Mouse (Mus musculus) heart, postnatal 10 days (tissue): ENCODE data around the gene Olfr1341. TPM values are rescaled to one million over a fixed set of nuclear protein-coding genes. Genes with fewer than 3 reads are reported as not detected.

ENCODE experiments used
- DNase-seq, 2 experiments: peaks; one replicate each; pipeline ENCODE4 v3.0.0; 2021
- intact Hi-C: fragments of 180-260 bp; cut with DNase I; formaldehyde crosslinking; loops from one replicate; pipeline ENCODE4 v1.15.1; 2025
- total RNA-seq, 2 experiments: library from RNA; stranded (reverse); gene quantifications; 2 replicates each; pipeline ENCODE4 v1.2.3; 2021

The Olfr1341 gene
- total RNA-seq, result not detected

DNA sequence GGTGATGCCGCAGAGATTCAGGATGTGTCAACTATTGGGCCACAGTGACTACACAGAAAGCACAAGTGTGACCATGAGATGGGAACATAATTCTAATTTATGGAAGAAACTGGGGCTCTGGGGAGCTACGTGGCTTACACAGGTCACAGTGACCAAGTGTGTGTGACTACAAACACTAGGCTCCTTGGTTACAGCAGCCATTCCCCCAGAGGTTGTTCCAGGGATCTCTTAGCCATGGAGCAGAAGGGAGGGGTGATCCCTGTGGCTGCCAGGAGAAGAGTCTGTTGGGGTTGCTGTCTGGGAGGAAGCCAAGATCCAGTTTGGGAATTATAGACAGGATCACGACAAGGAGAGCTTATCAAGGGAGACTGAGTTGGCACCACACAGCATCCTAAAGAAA lies at the start of gene Olfr1341:
Olfr1341 (plus strand) TSS at position 301 of the 400 bp plus-strand sequence.
- intact Hi-C loops, result no loop called here
- no peak for DNase-seq

DNA sequence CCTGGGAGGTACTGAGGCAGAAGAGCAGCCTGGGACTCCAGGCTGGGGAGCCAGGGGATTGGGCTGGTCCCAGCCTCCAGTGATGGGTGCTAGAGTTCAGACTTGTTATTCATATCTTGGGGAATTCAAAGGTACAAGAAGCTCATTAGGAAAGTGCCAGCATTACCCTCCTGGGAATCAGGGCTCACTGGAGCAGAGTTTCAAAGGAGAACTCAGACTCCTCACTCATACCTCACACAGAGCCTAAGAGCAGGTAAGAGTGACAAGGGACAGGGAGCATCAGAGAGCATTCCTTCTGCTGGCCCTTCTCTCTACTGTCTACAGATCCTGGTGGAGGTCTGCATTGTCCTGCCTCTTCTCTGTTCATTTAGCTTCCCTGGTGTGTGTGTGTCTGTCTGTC lies 44.7 kb upstream of the Olfr1341 start, which contains the start of gene Olfr62:
Olfr62 (plus strand) TSS at position 301 of the 400 bp plus-strand sequence.
- DNase-seq, result no peak
- intact Hi-C loops, result no loop called here

DNA sequence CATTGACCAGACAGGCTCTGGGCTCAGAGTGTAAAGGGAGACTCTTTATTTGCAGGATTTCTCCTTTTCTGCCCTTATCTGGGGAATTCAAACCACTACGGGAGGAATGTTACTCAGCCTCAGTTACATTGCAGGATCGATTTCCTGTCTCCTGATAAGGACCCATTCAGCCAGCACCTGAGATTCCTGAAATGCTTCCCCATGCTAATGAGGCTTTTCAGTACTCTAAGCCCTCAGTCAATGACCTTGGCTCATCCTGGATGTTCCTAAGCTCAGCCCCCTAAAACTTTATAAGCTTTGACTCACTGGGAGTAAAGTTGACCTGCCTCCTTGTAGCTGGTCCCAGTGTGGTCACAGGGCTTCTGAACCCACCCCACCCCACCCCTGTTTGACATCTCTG lies 16.2 kb upstream of the Olfr1341 start:
- no peak for DNase-seq
- intact Hi-C loops, result no loop called here

DNA sequence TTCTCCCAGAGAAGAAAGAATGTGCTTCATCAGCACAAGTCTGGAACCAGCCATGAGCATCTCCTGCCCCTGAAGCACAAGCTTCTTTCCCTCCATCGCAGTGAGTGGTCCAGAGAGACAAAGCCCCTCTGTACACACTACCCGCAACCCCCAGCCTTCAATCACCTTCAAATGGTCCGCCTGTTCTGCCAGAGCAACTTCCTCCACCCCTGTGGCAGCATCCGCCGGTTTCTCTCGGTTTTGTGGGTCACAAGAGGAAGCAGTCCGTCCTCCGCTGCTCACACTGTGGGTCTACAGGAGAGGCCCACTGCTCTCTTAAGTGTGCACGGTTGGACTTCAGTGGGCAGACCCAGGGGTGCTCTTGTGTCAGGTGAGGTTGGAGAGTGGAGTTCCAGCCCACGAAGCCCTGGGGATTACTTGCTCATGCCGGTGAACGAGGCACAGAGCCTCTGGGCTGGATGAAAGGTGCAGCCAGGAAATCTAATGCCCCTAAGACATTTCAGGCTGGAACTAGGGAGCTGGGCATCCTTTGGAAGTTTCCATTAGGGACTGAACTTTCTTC lies 10.8 kb upstream of the Olfr1341 start, which contains the start of gene Olfr1342:
Olfr1342 (minus strand) TSS at position 345 of the 562 bp plus-strand sequence.
- intact Hi-C loops, result no loop called here
- DNase-seq, result no peak

DNA sequence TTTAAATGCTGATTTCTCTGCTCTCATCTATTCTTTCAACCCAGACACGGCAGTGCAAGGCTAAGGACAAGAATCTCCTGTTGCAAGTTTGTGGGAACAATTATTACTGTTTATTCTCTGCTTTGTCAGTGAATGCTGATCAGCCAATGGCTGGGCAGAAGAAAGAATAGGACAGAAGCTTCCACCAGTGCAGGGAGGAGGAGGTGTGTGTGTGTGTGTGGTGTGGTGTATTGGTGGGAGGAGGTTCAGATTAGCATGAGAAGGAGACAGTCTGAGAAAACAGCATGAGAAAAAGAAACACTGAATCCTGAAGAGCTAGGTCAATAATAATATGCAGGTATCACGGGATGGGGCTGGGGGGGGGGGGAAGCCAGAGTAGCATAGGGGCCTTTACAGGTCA lies 9.5 kb upstream of the Olfr1341 start:
- intact Hi-C loops, result no loop called here
- no peak for DNase-seq

DNA sequence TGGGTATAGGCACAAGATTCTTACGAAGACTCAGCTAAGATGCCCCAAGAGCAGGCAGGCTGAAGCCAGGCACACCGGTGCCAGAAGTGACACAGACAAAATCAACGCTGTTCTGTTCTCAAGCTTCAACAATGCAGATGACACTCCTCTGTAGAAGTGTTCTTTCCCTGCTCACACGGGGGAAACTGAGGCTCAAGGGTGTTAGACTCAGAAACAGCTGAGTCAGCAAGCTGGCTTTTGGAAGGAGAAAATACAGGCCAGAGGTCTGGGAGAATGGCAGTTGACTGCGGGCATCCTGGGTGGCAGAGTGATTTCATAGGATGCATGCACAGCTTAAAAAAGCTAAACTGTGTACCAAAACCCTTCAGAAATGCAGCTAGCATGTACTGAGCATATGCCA lies 4.8 kb downstream of the Olfr1341 start:
- no peak for DNase-seq

DNA sequence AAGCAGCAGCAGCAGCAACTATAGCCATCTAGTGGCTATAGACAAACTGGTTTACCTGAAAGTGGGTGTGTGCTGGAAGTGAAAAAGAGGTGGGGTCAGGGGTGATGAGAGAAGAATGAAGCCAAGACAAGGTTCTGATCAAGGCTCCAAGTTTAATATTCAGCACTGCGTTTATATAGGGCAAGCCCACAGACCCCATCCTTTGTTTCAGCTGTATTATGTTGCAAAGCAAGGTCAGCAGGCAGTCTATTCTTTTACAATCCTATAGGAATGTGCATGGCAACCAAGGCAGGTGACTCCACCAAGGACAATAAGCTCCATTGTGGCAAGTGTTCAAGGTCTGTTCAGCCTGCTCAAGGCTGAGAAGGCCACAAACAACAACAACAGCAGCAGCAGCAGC lies 8.3 kb downstream of the Olfr1341 start:
- DNase-seq, result no peak
- intact Hi-C loops, result no loop called here

More for the DNA sequence above, 4.8 kb downstream of the Olfr1341 start:
- intact Hi-C loops, result no loop called here

DNA sequence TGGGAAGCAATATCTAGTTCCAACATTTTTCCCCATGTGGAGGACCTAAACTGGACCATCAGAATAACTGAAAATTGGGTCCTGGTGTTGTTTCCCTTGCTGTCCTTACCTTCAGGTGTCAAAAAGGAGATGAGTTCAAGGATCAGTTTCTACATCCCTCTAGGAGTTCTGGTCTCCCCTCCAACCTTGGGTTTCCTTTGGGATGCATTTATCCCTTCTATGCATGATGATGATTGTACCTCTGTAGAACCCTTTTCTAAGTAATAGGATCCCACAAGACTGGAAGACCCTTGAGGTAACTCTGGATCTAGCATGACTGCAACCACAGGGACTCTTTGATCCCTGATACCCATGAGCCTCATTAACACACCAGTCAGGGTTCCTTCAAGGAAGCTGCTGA lies 16.5 kb downstream of the Olfr1341 start, which contains the start of gene Olfr1340:
Olfr1340 (plus strand) TSS at position 301 of the 400 bp plus-strand sequence.
- intact Hi-C loops, result no loop called here

DNA sequence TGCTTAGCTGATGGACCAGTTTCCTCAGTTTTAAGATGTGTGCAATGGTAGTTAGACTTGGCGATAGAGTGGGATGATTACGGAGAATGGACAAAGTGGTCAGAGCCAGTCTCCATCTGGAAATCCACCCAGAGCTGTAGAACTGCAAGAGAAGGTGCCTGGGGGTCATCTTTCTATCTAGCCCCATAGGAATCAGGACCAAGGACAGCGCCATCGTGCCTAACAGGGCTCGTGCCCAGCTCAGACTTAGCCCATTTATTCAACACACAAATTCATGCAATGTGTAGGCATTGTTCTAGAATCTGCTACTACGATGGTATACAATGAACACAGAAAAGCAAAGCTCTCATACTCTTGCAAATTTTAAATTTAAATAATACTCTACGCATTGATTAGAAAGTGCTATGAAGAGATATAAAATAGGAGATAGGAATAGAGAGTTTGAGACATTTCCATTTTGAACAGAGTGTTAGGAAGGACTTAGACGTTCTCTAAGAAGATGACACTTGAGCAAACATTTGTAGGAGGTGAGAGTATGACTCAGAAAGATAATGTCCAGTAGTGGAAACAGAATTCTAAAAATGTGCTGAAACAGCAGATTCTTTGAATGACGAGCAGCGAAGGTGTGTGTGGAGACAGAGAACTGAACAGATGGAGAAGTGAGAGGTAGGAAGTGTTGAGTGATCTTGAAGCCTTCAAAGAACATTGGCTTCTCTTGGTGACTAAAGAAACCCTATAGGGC lies 18.6 kb downstream of the Olfr1341 start:
- DNase-seq, result peak; percentile 6 to 34
- intact Hi-C loops, result no loop called here

More for the DNA sequence above, 16.5 kb downstream of the Olfr1341 start, which contains the start of gene Olfr1340:
- no peak for DNase-seq

DNA sequence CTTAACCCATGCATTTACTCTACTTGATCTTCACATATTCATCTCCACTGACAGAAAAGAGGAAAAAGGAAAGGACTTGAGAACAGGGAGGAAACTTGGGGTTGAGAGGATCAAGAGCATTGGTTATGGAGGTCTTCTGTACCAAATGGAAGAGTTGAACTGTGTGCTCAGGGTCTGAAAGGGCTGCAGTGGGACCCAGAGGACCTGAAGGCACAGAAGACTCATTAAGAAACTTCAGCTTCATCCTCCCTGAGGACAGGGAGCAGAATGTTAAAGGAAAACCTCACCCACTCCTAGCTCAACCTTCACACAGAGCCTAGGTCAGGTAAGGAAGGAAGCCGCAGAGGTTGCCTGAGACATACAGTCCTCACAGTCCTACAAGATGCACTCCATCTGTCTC lies 28.6 kb downstream of the Olfr1341 start, which contains the start of gene Olfr1339:
Olfr1339 (plus strand) TSS at position 301 of the 400 bp plus-strand sequence.
- DNase-seq, result no peak
- intact Hi-C loops, result no loop called here

DNA sequence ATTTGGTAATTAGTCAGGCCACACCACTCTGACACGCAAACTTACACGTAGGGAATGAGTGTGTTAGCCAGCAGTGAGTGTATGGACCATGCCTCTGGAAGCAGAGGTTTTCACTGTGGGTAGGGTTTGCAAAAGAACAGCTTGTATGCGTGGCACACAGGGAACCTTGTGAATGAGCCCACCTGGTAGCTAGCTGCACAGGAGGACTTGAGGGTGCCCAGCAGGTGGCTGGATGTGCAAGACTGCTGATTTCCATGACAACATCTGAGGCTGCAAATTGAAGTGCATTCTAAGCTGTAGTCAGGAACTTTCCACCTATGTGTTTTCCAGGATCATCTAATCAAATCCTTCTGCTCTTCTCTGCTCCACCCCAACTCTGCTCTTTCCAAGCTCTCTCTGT lies 36.3 kb downstream of the Olfr1341 start:
- intact Hi-C loops, result no loop called here

DNA sequence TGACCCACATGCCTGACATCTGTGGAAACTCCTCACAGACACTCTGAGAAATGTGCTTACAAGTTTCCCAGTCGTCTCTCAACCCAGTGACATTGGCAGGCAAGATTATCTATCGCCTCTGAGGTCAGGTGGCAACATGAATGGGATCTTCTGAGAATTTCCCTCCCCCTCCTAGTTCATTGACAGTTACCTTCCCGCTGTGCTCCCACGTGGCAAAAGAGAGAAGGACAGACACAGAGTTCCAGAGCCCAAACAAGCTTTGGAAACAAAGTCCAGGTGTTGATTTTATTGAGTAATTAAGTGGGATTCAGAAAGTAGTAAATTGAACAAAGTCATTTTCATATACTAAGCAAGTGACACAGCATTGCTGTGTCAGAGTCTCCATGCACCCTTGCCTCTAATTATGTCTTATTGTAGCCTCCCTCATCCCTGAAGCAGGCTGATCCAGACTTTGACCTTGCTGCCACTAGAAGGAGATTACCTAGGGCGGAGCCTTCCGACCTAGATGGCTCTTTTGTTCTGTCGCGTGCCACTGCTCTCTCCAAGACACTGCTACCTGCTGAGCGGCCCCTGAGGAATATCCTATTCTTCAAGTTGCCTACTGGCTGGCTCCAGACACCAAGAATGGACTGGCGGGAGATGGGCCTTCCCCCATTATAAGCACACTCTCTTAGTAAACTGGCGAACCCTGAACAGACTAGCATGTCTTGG lies 37.8 kb downstream of the Olfr1341 start:
- intact Hi-C loops, result no loop called here
- DNase-seq, result no peak

More for the DNA sequence above, 36.3 kb downstream of the Olfr1341 start:
- no peak for DNase-seq

DNA sequence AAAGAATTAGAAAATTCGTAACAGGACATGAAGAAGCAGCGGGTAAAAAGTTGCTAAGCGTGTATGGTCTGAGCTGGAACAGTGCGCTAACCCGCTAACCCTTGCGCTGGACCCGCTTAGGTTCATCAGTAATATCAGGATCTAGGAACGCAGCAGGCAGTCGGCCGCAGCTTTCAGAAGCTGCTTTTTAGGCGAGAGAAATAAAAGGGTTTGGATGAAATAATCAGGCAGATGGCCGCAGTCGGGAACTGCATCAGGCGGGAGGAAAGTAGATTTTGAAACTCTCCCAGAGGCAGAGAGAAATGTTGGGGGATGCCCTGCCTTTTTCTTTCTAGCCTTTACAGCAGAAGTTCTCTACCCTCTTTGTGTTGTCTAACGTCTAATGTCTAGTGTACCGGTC lies 38.6 kb downstream of the Olfr1341 start:
- DNase-seq, result no peak
- intact Hi-C loops, result no loop called here

DNA sequence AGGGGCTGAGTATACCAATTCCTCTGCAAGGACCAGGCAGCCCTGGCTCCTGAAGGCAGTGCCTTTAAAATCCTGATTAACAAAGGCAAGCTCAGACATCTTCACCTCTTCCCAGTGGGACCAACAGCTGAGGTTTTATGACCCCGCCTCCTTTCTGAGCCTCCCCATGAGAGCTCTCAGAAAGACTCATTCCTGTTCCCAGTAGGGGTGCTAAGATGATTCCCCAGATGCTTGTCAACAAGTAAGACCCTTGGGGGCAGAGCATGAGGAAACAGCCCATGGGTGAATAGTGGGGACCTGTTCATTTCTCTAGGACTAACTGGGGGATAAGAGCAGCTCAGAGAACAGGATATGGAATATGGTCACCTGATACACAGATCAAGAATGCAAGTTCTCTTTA lies 55.3 kb downstream of the Olfr1341 start, which contains the start of gene Olfr1338:
Olfr1338 (minus strand) TSS at position 101 of the 400 bp plus-strand sequence.
- no peak for DNase-seq
- intact Hi-C loops, result no loop called here

Other genes with a start within 250 kb of the Olfr1341 start
- under 1 TPM; 0.12 to 0.34 TPM for gene Mpl, start 246.0 kb upstream of the Olfr1341 start, total RNA-seq
- gene Tie1, start 213.5 kb upstream of the Olfr1341 start, total RNA-seq, result 100 to 1,000 TPM; 114 to 120 TPM
- not detected for gene 2610528J11Rik, start 176.5 kb upstream of the Olfr1341 start, total RNA-seq
- under 1 TPM in 1 of 2 experiments, not detected in 1; 0.12 TPM for gene Tmem125, start 159.5 kb upstream of the Olfr1341 start, total RNA-seq
- gene Cfap57, start 82.7 kb upstream of the Olfr1341 start, total RNA-seq, result under 1 TPM; 0.07 to 0.17 TPM
- gene Ebna1bp2, start 82.7 kb upstream of the Olfr1341 start, total RNA-seq, result 10 to 100 TPM; 39.8 to 49.6 TPM
- not detected for gene Olfr62, start 44.6 kb upstream of the Olfr1341 start, total RNA-seq
- gene Olfr1342, start 10.8 kb upstream of the Olfr1341 start, total RNA-seq, result not detected
- gene Olfr1340, start 16.6 kb downstream of the Olfr1341 start, total RNA-seq, result not detected
- gene Olfr1339, start 28.7 kb downstream of the Olfr1341 start, total RNA-seq, result not detected
- gene Olfr1338, start 55.2 kb downstream of the Olfr1341 start, total RNA-seq, result not detected
- gene Olfr1337, start 79.1 kb downstream of the Olfr1341 start, total RNA-seq, result not detected
- not detected for gene Olfr1335, start 106.4 kb downstream of the Olfr1341 start, total RNA-seq
- gene Olfr1333, start 132.8 kb downstream of the Olfr1341 start, total RNA-seq, result not detected
- gene Olfr1331, start 161.1 kb downstream of the Olfr1341 start, total RNA-seq, result not detected
- not detected for gene Olfr1330, start 185.1 kb downstream of the Olfr1341 start, total RNA-seq
- gene Olfr1329, start 213.9 kb downstream of the Olfr1341 start, total RNA-seq, result not detected
- not detected for gene Olfr1328, start 235.1 kb downstream of the Olfr1341 start, total RNA-seq